Mouse (Mus musculus) heart, postnatal 36 days (tissue): ENCODE data around the gene Icam1. TPM values are rescaled to one million over a fixed set of nuclear protein-coding genes. Genes with fewer than 3 reads are reported as not detected.

ENCODE experiments used
- DNase-seq, 2 experiments: peaks; one replicate each; pipeline ENCODE4 v3.0.0; 2021 to 2022
- intact Hi-C: fragments of 180-260 bp; cut with DNase I; formaldehyde crosslinking; loops from one replicate; pipeline ENCODE4 v1.15.1; 2025
- total RNA-seq, 2 experiments: library from RNA; stranded (reverse); gene quantifications; 2 replicates each; pipeline ENCODE4 v1.2.3; 2021

Gene Icam1
- 1 to 10 TPM; 8.5 to 9.9 TPM for total RNA-seq

DNA sequence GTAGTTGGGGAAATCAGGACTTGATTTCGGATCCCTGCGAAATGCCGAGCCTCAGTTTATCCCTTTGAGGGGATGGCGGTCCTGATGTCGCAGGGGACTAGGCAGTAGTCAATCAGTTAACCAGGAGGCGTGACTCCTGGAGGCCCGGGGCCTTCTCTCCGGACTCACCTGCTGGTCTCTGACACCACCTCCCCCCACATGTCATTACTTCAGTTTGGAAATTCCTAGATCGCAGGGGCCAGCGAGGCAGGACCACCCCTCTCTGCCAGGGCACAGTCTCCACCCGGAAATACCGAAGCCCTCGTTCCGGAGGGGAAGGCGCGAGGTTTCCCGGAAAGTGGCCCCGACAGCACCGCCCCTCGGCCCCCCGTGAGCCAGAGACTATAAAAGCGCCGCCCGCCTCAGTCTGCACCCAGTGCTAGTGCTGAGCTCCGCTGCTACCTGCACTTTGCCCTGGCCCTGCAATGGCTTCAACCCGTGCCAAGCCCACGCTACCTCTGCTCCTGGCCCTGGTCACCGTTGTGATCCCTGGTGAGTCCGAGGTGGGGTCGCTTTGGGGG, at the start of gene Icam1:
Gene Icam1 (plus strand): TSS at position 415 of the 560 bp plus-strand sequence.
- DNase-seq, result peak; percentile 76 to 78
- intact Hi-C loops, result loop anchor here (2.0 kb wide), 1 partner anchor 13 kb away; the partner anchor contains the start of gene Icam4

DNA sequence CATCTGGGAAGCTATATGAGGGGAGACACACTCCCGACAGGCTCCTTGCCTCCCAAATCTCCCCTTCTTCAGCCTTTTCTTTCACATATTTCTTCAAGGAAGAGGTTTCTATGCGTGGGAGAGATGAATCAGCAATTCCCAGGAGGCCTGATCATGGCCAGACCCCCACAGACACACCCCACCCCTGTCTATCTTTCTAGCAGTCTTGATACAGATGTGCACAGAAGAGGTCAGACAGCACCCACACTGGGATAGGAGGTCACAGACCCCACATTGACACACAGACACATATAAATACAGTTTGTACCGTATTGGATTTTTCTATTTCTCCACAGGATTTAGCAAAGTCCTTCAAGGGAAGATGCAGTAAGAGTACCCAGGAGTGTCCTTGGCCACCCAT, 49.8 kb upstream of the Icam1 start:
- DNase-seq, result no peak
- intact Hi-C loops, result no loop called here

DNA sequence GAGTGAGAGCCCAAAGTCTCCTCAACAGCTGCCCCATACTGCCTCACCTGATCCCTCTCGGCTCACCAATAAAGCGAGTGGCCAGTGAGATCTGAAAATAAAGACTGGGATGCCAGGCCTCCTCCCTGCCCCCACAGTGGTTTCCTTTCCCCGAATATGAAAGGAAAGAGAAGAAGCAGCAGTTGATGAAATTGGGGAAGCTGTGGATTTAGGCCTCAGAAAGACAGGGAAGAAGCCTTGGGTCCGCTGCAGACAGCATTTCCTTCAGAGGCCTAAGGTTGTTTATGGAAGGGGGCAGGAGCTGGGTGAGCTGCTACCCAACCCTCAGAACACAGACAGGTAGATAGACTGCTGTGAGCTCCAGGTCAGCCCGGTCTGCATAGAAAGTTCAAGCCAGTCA, 49.0 kb upstream of the Icam1 start:
- intact Hi-C loops, result no loop called here

DNA sequence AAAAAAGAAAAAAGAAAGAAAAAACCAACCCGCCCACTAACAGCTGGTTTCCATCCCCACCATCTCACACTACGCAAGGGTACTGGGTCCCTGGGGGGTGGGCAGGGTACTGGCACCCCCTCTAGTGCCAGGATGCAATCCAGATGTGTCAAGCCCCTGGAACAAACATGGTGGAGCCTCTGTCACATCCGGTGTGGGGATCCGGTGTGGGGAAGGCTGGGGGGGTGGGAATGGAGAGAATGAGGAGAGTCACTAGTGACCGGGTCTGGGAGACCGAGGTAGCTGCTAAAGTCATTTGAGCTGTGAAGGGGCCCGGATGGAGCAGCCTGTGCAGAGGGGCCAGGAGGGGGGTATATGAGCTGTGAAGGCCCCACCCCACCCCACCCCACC, 44.0 kb upstream of the Icam1 start:
- intact Hi-C loops, result no loop called here
- DNase-seq, result peak; percentile 42 to 57

More for the DNA sequence above, 49.0 kb upstream of the Icam1 start:
- no peak for DNase-seq

DNA sequence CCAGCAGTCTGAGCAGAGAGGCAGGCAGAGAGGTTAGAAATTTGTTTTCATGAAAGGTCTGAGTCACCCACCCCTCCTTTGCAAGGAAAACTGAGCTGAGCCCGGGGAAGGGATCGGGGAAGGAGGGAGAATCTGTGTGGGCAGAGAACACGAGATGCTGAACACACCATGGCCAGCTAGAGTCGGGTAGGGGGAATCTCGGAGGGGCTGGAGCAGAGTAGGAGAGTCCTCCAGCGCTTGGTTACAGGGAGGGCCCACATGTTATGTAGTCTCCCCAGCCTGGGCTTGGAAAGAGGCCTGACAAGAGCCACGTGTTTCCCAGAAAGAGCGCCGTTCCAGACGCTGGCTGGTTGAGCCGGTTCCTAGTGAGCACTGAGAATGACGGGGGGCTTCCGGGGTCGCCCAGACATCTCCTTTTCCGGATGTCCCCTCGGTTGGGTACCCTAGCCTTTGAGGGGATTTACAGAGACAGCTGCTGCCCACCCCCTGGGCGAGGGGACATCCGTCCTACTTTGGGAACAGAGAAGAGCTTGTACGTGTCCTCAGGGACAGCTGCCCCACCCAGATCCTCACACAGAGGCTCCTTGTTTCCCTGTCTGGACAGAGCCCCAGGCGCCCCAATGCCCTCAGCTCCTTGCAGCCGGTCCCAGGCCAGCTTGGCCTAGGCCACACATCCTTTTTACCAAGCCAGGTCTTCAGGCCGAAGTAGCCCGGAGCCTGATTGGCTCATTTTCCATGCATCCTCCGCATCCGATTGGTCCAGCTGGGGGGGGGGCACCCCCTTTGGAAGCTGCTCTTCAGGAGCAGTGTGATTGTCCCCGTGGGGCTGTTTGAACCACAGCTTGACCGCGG, 43.4 kb upstream of the Icam1 start:
- intact Hi-C loops, result no loop called here
- peak; percentile 64 to 71 for DNase-seq

DNA sequence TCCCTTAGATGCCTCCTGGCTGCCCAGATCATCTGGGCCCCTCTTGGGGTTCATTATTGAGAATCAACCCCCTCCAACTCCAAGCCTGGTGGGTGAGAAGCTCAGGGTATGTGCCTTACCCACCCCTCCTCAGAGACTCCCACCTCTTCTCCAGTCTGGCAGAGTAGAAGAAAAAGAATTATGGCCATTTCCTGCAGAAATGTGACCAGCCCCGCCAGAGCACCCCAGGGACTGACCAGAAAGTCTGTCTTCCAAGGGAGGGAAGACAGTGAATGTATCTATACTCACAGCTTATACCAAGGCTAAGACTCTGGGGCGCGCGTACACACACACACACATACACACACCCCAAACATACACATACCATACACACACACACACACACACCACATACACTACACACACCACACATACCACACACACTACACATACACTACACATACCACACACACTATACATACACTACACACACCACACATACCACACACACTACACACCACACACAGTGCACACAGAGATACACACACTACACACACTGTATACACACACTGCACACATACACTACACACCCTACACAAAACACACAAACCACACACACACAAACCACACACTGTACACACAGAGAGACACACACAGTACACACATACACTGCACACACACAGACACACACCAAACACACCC, 42.6 kb upstream of the Icam1 start:
- intact Hi-C loops, result no loop called here
- DNase-seq, result no peak

DNA sequence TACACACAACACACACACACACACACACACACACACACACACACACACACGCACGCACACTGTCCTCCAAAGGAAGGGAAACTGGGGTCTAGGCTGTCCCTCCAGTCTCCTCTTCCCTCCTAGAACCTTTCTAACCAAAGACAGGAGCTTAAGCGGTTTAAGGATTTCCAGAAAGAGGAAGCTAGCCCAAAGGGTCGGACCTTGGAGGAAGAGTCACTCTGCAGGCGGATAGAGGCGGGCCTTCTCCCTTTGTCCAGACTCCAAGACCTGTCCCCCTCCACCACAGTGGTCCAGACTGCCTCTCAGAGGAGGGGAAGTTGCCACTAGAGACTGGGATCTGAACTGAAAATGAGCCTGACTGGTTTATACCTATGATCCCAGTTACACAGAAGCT, 42.1 kb upstream of the Icam1 start:
- intact Hi-C loops, result no loop called here
- no peak for DNase-seq

DNA sequence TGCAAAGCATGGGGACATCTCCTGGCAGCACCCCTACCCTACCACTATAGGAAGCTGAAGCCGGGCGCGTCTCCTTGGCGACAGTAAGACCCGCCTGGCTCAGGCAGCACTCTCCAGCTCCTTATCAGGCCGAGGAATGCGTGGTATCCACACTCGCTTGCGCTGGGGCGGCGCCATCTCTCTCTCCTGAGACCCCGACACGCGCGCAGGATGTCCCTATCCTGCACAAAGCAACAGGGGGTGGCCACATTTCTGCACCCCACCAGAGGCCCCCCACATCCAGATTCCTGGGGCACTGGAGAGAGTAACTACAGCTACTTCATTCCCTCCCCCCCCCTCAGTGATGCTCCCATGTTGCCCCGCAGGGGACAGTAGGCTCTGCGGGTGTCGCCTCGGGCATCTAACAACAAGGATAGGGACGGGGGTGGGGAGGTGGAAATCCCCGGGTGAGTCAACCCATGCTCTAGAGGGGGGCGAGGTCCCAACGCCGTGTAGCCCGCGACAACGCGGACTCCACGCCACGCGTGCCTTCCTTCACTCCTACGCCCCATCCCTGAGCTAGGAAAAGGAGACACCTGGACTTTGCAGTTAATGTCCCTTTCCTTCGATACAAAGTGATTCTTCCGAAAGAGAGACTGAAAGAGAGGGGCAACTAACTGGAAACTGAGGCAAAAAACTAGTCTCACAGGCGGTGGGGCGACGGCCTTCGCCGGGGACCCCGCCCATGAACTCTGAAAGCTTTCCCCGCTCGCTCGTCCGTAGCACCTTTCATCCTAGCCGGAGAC, 40.2 kb upstream of the Icam1 start:
- intact Hi-C loops, result loop anchor here (1.0 kb wide), 1 partner anchor 23 kb away; no protein-coding TSS in a partner anchor
- DNase-seq, result peak; percentile 50 to 57

DNA sequence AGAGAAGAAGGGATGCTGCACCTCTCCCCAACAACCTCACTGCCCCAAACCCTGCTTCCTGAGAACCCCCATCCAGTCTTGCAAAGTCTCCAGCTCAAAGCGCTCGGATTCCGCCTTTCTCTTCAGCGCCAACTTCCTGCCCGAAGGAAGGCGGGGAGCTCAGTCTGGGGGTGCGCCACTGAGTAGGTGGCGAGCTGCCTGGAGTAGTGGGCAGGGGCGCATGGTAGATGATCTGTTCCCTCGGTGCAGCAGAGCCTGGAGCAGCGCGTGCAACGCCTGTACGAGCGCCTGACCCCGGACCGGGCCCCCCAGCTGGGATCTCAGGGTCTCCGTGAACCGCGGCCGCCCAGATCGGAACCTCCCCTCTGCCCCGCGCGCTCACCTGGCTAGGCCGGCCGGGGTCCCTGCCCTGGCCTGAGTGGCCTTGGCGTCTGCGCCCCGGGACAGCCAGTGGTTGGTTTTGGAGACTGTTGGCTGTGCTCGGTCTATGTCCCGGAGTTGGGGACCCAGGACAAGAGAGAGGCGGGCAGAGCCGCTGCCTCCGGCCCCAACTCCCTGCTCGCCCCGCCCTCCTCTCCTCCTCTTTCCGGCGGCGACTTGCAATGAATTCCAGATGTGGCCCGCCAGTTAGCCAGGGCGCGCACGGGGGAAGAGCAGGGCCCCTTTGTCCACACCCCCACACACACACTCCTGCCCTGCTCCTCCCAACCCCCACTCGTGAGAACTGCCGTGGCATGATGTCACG, 39.4 kb upstream of the Icam1 start, which contains the start of gene S1pr2:
Gene S1pr2 (minus strand): TSS at position 566 of the 745 bp plus-strand sequence.
- intact Hi-C loops, result loop anchor here (1.0 kb wide), 1 partner anchor 24 kb away; no protein-coding TSS in a partner anchor
- DNase-seq, result peak; percentile 84 to 88

DNA sequence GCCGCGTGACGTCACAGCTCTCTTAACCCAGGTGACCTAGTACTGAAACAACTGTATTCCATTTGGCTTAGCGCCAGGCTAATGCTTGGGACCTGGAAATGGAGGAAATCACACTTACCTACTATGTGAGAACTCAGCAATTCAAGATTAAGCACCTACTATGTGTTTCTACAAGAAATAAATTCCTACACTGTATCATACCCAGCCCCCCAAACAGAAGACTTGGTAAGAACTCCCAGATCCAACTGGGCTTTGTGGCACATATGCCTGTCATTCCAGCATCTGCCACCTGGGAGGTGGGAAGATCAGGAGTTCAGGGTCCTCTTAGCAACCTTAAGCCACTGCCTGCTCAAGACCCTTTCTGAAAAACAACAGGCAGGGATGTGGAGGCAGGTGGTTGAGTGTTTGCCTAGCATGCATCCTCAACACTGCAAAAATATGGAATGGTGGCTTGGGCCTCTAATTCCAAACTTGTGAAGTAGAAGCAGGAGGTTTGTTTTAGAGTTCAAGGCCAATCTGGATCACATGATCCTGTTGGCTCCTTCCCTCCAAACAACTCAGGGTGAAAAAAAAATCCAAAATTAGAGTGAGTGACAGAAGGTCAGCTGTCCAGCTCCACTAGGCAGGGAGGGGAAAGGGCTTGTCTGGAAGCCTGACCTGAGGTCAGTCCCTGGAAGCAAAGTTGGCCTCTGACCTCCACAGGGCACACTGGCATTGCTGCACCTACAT, 38.7 kb upstream of the Icam1 start:
- intact Hi-C loops, result loop anchor here (1.0 kb wide), 1 partner anchor 25 kb away; no protein-coding TSS in a partner anchor
- DNase-seq, result no peak

DNA sequence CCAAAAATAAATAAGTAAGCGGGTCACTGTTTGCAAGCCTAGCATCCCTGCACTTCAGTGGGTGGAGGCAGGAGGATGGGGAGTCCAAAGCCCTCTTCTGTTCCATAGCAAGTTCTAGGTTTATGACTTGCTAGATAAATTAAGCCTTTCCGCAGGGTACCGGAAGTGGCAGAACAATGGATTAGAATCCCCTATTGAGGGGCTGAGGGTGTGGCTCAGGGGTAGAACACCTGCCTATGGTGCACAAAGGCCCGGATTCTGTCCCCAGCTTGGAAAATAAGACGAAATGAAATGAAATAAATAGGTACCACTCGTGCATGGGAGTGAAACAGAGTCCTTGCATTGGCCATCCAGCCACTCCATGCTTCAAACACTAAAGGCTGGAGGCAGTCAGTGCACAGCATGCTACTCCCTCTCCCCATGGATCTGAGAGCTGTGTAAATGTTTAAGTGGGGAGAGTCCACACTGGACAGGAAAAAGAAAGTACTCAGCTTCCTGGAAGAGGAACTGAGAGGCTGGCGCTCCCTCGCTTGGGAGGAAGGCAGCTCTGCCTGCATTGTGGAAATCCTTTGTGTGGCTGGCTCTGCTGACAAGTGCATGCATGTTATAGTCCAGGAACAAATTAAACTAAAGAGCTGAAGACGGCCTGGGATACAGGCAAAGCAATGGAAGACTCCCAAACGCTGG, 37.2 kb upstream of the Icam1 start:
- DNase-seq, result no peak
- intact Hi-C loops, result no loop called here

DNA sequence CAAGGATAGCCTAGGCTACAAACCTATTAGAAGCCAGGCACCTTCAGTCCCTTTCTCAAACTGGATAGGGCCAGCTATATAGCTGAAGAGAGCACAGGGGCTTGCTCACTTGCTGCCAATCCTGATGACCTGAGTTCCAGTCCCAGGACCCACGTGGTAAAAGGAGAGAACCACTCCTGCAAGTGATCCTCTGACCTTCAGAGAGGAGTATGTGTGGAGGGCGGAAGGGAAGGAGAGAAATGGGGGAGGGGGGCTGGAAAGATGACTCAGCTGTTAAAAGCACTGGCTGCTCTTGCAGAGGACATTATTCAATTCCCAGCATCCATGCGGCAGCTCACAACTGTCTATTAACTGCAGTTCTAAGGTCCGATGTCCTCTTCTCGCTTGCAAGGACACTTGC, 36.6 kb upstream of the Icam1 start:
- intact Hi-C loops, result no loop called here
- no peak for DNase-seq

DNA sequence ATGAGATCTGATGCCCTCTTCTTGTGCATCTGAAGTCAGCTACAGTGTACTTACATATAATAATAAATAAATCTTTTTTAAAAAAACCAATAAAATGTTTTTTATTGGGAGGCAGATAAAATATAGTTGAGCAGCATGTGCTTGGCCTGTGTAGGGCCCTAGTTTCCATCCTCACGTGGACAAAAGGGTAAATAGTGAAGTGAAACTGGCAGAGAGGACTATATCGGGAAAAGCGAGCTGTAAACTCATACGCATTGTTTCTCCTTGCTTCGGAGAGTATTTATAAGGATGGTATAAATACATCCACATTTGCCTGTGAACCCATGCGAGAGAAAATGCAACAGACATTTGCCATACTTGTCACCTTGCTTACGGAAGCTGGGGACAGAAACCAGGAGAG, 36.0 kb upstream of the Icam1 start:
- no peak for DNase-seq
- intact Hi-C loops, result no loop called here

DNA sequence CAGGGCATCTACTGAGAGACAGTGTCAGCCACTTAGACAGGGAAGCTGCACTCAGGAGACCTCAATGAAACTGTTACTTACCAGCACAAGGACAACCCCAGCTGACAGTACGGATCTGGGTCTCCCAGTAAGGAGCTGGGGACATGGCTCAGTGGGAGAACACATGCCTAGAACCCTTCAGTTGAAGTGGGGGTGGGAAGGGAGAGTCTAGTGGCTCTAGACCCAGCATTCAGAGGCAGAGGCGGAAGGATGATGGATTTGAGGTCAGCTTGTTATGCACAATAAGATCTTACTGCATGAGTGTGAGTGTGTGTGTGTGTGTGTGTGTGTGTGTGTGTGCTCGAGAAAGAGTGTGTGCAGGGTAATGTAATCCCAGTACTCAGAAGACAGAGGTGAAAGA, 33.6 kb upstream of the Icam1 start:
- DNase-seq, result no peak
- intact Hi-C loops, result no loop called here

DNA sequence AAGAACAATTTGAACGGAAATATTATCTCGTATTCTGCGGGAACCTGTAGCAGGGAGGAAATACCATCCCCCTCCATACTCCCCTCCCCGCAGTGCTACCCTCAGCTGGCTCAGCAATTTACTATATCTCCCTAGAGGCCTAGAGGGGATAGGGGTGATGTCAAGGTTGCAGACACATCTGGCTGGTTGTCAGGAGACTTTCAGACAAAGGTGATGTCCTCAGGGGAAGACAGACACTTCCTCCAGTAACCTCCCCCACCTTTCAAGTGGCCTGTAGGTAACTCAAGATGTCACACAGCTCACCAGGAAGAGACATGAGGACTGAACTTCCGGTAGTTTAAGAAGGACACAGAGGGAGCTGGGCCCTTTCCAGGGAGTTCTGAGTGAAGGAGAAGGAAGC, 32.6 kb upstream of the Icam1 start:
- intact Hi-C loops, result no loop called here
- DNase-seq, result no peak

DNA sequence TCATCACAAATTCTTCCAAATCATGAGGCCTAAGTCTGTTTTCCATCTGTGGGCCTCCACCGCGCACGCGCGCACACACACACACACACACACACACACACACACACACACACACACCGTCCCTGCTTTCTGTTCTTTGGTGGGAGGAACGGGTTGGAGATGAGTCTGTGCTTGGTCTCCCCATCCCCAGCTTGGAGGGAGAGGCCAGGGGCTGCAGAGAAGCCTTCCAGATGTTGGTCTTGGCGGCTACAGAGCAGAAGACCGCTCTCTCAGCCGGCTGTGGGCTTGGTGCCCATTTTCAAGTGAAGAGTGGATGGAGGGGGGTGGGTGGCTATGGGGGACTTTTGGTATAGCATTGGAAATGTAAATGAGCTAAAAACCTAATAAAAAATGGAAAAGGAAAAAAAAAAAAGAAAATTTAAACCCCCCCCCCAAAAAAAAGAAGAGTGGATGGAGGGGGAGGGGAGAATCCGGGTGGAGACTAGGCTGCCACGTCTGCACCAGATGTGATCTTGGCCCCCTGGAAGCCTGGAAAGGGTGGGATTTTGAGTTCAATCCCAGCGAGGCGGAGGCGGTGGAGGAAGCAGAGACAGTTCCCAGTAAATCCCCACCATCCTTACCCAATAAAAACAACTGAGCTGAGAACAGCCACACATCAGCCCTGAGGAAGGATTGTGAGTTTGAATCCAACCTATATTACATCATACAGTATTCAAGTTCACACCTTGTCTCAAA, 28.7 kb upstream of the Icam1 start:
- peak; percentile 45 to 49 for DNase-seq
- intact Hi-C loops, result no loop called here

DNA sequence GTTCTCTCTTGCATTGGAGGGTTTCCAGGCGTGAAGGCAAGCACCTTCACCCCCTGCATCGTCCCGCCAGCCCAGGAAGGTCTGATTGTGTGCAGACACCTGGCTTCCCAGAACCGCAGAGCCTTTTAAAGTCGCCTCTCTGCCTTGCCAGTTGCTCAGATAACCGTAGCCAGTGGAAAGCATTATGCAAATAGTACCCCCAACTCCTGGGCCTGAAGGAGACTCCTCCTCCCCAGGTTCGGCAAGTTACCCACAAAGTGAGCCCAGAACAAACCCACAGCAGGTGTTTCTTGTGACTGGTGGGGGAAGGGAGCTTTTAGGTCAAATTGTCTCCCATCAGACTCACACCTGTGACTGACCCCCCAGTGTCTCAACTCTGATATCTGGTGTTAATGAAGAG, 27.8 kb upstream of the Icam1 start:
- intact Hi-C loops, result no loop called here
- no peak for DNase-seq

DNA sequence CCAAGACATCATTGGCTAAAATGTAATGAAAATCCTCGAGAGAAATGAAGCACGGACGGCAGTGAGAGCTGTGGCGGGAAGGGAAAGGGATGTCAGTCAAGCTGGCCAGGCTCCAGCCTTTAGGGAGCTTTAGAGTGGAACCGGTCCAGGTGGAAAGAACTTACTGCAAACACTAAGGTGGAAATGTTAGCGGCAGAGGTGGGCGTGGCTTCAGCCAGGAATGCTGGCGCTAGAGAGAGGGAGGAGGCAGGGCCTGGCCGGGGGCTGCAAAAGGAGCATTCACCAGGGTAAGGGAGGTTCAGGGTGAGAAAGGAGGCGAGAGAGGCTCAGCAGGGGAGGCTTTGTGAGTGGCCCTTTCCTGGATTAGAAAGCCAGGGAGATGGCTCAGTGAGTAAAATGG, 24.9 kb upstream of the Icam1 start:
- no peak for DNase-seq
- intact Hi-C loops, result no loop called here
